Mouse (Mus musculus) stomach, adult 2 months (tissue): ENCODE data around the gene C87436. TPM values are rescaled to one million over a fixed set of nuclear protein-coding genes. Genes with fewer than 3 reads are reported as not detected.

ENCODE experiments used
- polyA plus RNA-seq: library from polyadenylated mRNA; depleted of rRNA; stranded (reverse); fragments of >200 nt; gene quantifications from 2 replicates; pipeline ENCODE4 v1.2.3, GENCODE M21; 2012; rRNA removed

The C87436 gene
- polyA plus RNA-seq: 1.8 and 2.6 TPM in 2 replicates

GRCm38 (mm10) chr6:86438272-86439118 is at the start of gene C87436:
Gene C87436, plus strand, starts transcription at chr6:86438374.

GRCm38 (mm10) chr6:86396581-86397256 is 41.5 kb upstream of the C87436 start, which contains the start of gene Pcyox1:
Gene Pcyox1, minus strand, starts transcription at chr6:86397154.

GRCm38 (mm10) chr6:86404100-86404861 is 33.9 kb upstream of the C87436 start, which contains the start of gene Tia1:
Gene Tia1, plus strand, starts transcription at chr6:86404219.

GRCm38 (mm10) chr6:86426358-86426757 is 11.8 kb upstream of the C87436 start, which contains the start of gene Gm44790:
Gene Gm44790, plus strand, starts transcription at chr6:86426658.

Other genes starting within 250 kb of the C87436 start
- gene Tgfa, start 243.2 kb upstream of the C87436 start, polyA plus RNA-seq: 14.0 and 17.2 TPM in 2 replicates
- gene Fam136a, start 72.7 kb upstream of the C87436 start, polyA plus RNA-seq: 6.9 and 7.5 TPM in 2 replicates
- gene Snrpg, start 67.1 kb upstream of the C87436 start, polyA plus RNA-seq: 6.6 and 9.0 TPM in 2 replicates
- 14.1 and 16.2 TPM in 2 replicates for gene Pcyox1, start 41.2 kb upstream of the C87436 start, polyA plus RNA-seq
- gene Tia1, start 34.2 kb upstream of the C87436 start, polyA plus RNA-seq: 3.7 and 3.8 TPM in 2 replicates
- gene Gm44790, start 11.7 kb upstream of the C87436 start, polyA plus RNA-seq: 1.5 and 3.6 TPM in 2 replicates
- gene Pcbp1, start 87.9 kb downstream of the C87436 start, polyA plus RNA-seq: 149 and 169 TPM in 2 replicates
- 127 and 206 TPM in 2 replicates for gene Asprv1, start 189.8 kb downstream of the C87436 start, polyA plus RNA-seq
- gene Mxd1, start 230.8 kb downstream of the C87436 start, polyA plus RNA-seq: 24.7 and 27.2 TPM in 2 replicates
- 1.4 and 2.9 TPM in 2 replicates for gene Snrnp27, start 246.1 kb downstream of the C87436 start, polyA plus RNA-seq